Mouse (Mus musculus): ENCODE data around the gene Ankrd50.

GRCm38 (mm10) chr3:38473138-38473537, 11.5 kb downstream of the Ankrd50 start:
- no peak for TF ChIP-seq POLR2A (IDR thresholded peaks at IDR 0.05; ENCODE audit: control insufficient read depth, low read depth, low read length)
- TF ChIP-seq CTCF (IDR thresholded peaks at IDR 0.05; ENCODE audit: control insufficient read depth, insufficient read depth, insufficient replicate concordance, low read depth, low read length), result no peak

Data from testis, adult 2 months (tissue).